Mouse (Mus musculus) hindbrain, embryonic 16.5 days (tissue): ENCODE results near the gene Lgals4. TPM values are rescaled to one million over a fixed set of nuclear protein-coding genes. Genes with fewer than 3 reads are reported as not detected.

ENCODE experiments used
- ATAC-seq: fragments of 200-750 bp; cut with Nextera tagmentation; 2 replicates; pipeline ENCODE4 v1.8.0; 2017; ENCODE audit warnings: moderate TSS enrichment, moderate library complexity
- H3K27ac ChIP-seq: fragments of 300-500 bp; sonication (generic); 2 replicates; pipeline ENCODE4 v1.5.1; 2014; ENCODE audit warnings: low read depth, mild to moderate bottlenecking, control low read depth, low read length, moderate library complexity
- H3K27me3 ChIP-seq: fragments of 300-500 bp; sonication (generic); replicated peaks from 2 replicates; pipeline ENCODE4 v1.6.1; 2014; ENCODE audit warnings: low read length; ENCODE audit not compliant: control insufficient read depth, insufficient read depth
- H3K36me3 ChIP-seq: fragments of 300-500 bp; sonication (generic); 2 replicates; pipeline ENCODE4 v1.6.1; 2014; ENCODE audit warnings: mild to moderate bottlenecking, low read length, moderate library complexity, mixed read lengths; ENCODE audit not compliant: control insufficient read depth, insufficient read depth
- H3K4me1 ChIP-seq: fragments of 300-500 bp; sonication (generic); 2 replicates; pipeline ENCODE4 v1.6.1; 2014; ENCODE audit warnings: low read depth, low read length; ENCODE audit not compliant: control insufficient read depth, insufficient read depth
- H3K4me2 ChIP-seq: fragments of 300-500 bp; sonication (generic); 2 replicates; pipeline ENCODE4 v1.6.1; 2014; ENCODE audit warnings: mild to moderate bottlenecking, low read length, control low read depth, moderate library complexity
- H3K4me3 ChIP-seq: fragments of 300-500 bp; sonication (generic); 2 replicates; pipeline ENCODE4 v1.5.1; 2014; ENCODE audit warnings: mild to moderate bottlenecking, low read length, control low read depth, moderate library complexity
- H3K9ac ChIP-seq: fragments of 300-500 bp; sonication (generic); 2 replicates; pipeline ENCODE4 v1.6.1; 2014; ENCODE audit warnings: low read depth, mild to moderate bottlenecking, control low read depth, low read length, moderate library complexity
- H3K9me3 ChIP-seq: fragments of 300-500 bp; sonication (generic); 2 replicates; pipeline ENCODE4 v1.6.1; 2014; ENCODE audit warnings: mild to moderate bottlenecking, low read length, moderate library complexity; ENCODE audit not compliant: control insufficient read depth
- WGBS: fragments of 180-500 bp; shearing (Covaris S2); extraction: QIAGEN DNeasy Blood & Tissue Kit; methylation state at CpG from one replicate; pipeline ENCODE4 v1.1.7; 2014; 5-methylcytosine and 5-hydroxymethylcytosine counted together
- polyA plus RNA-seq: library from polyadenylated mRNA; unstranded; fragments of >200 nt; fragmentation: Nextera tagmentation; extraction: Ambion mirVana; gene quantifications from 2 replicates; pipeline ENCODE4 v1.2.1, GENCODE M21; 2015

Gene Lgals4
- polyA plus RNA-seq, 1 experiment from 2014 or later = 5.3 TPM

- H3K27ac ChIP-seq = no peak overlapping the region
- WGBS = 66% methylated on average over 4 of the region's 4 CpGs
- no peak for ATAC-seq
Measured at GRCm38 (mm10) chr7:28806869-28807268, 26.8 kb upstream of the Lgals4 start.

GRCm38 (mm10) chr7:28807641-28808220 lies 25.9 kb upstream of the Lgals4 start:
- no peak for ATAC-seq
- no peaks in the 10 kb centered on the region for H3K27me3 ChIP-seq
- H3K4me2 ChIP-seq = peak overlapping the region; percentile 99
- peak overlapping the region; percentile 97 for H3K9ac ChIP-seq
- H3K9me3 ChIP-seq = no peaks in the 10 kb centered on the region
- peaks cover 21% of the 10 kb centered on the region for H3K4me1 ChIP-seq
- peak overlapping the region; percentile 88 for H3K4me3 ChIP-seq
- no peaks in the 10 kb centered on the region for H3K36me3 ChIP-seq
- 34% methylated on average over 8 of the region's 8 CpGs for WGBS
- peak overlapping the region; percentile 100 for H3K27ac ChIP-seq

More at GRCm38 (mm10) chr7:28806869-28807268, 26.8 kb upstream of the Lgals4 start:
- Histone ChIP-seq H3K27me3 (no peaks in the 10 kb centered on the region), H3K4me1 (peaks cover 16% of the 10 kb centered on the region), H3K4me2 (no peak overlapping the region), H3K4me3 (no peak overlapping the region), H3K36me3 (no peaks in the 10 kb centered on the region), H3K9ac (no peak overlapping the region), H3K9me3 (no peaks in the 10 kb centered on the region)

GRCm38 (mm10) chr7:28808221-28808941 lies 25.3 kb upstream of the Lgals4 start, which contains the start of gene Hnrnpl:
Gene Hnrnpl (plus strand): TSS chr7:28808541.
- ATAC-seq = peak; percentile 16; the same call in 1 of the 2 replicates
- Histone ChIP-seq H3K9ac (peak within 1 kb of the TSS; percentile 97), H3K4me2 (peak within 1 kb of the TSS; percentile 99), H3K9me3 (no peaks in the 10 kb centered on the region), H3K27me3 (no peaks in the 10 kb centered on the region), H3K36me3 (peaks cover 4% of the 10 kb centered on the region), H3K4me3 (peak within 1 kb of the TSS; percentile 88), H3K27ac (peak within 1 kb of the TSS; percentile 100), H3K4me1 (peaks cover 22% of the 10 kb centered on the region)
- WGBS = 4% methylated on average over 34 of the region's 35 CpGs

GRCm38 (mm10) chr7:28808957-28809393 lies 24.7 kb upstream of the Lgals4 start:
- peak; percentile 64 for ATAC-seq
- Histone ChIP-seq H3K27ac (peak overlapping the region; percentile 100), H3K4me1 (peaks cover 22% of the 10 kb centered on the region), H3K4me2 (peak overlapping the region; percentile 99), H3K36me3 (peaks cover 10% of the 10 kb centered on the region), H3K4me3 (peak overlapping the region; percentile 88), H3K9me3 (no peaks in the 10 kb centered on the region), H3K27me3 (no peaks in the 10 kb centered on the region), H3K9ac (peak overlapping the region; percentile 97)
- WGBS = 0% methylated on average over 27 of the region's 32 CpGs

GRCm38 (mm10) chr7:28809401-28810089 lies 24.1 kb upstream of the Lgals4 start:
- Histone ChIP-seq H3K9me3 (no peaks in the 10 kb centered on the region), H3K27me3 (no peaks in the 10 kb centered on the region), H3K4me2 (peak overlapping the region; percentile 99), H3K4me3 (peak overlapping the region; percentile 88), H3K36me3 (peaks cover 16% of the 10 kb centered on the region), H3K27ac (peak overlapping the region; percentile 100), H3K4me1 (peaks cover 22% of the 10 kb centered on the region), H3K9ac (peak overlapping the region; percentile 97)
- under 1% methylated on average over 35 of the region's 35 CpGs for WGBS
- peak; percentile 25 for ATAC-seq

GRCm38 (mm10) chr7:28810107-28811066 lies 23.3 kb upstream of the Lgals4 start:
- under 1% methylated on average over 69 of the region's 70 CpGs for WGBS
- Histone ChIP-seq H3K36me3 (peaks cover 23% of the 10 kb centered on the region), H3K9ac (peak overlapping the region; percentile 97), H3K9me3 (no peaks in the 10 kb centered on the region), H3K27me3 (no peaks in the 10 kb centered on the region), H3K4me2 (peak overlapping the region; percentile 99), H3K4me3 (peak overlapping the region; percentile 88), H3K4me1 (peaks cover 22% of the 10 kb centered on the region), H3K27ac (peak overlapping the region; percentile 100)
- ATAC-seq = peak; percentile 94

GRCm38 (mm10) chr7:28811228-28811627 lies 22.4 kb upstream of the Lgals4 start:
- H3K4me2 ChIP-seq = peak overlapping the region; percentile 73
- peak overlapping the region; percentile 99 for H3K27ac ChIP-seq
- peak overlapping the region; percentile 88 for H3K4me3 ChIP-seq
- peaks cover 32% of the 10 kb centered on the region for H3K36me3 ChIP-seq
- ATAC-seq = no peak
- H3K27me3 ChIP-seq = no peaks in the 10 kb centered on the region
- peaks cover 22% of the 10 kb centered on the region for H3K4me1 ChIP-seq
- no peaks in the 10 kb centered on the region for H3K9me3 ChIP-seq
- WGBS = under 1% methylated on average over 40 of the region's 40 CpGs
- H3K9ac ChIP-seq = peak overlapping the region; percentile 92

GRCm38 (mm10) chr7:28811640-28812275 lies 21.9 kb upstream of the Lgals4 start:
- WGBS = 10% methylated on average over 7 of the region's 7 CpGs
- Histone ChIP-seq H3K9me3 (no peaks in the 10 kb centered on the region), H3K27me3 (no peaks in the 10 kb centered on the region), H3K9ac (peak overlapping the region; percentile 92), H3K4me3 (peak overlapping the region; percentile 88), H3K4me2 (peak overlapping the region; percentile 73), H3K4me1 (peaks cover 22% of the 10 kb centered on the region), H3K27ac (peak overlapping the region; percentile 99; the same call in 1 of the 2 replicates), H3K36me3 (peaks cover 36% of the 10 kb centered on the region)
- no peak for ATAC-seq
